Mouse (Mus musculus) midbrain, embryonic 16.5 days (tissue): ENCODE measurements at regions not wholly inside any gene's neighbourhood (a gene's known extent, or its start where the extent isn't known, plus 50 kb on each side); places are given as distances from the start of the nearest gene placed in this dataset.

Experiments
- ATAC-seq: fragments of 200-750 bp; cut with Nextera tagmentation; 2 replicates; pipeline ENCODE4 v1.8.0; 2017; ENCODE audit warnings: moderate TSS enrichment
- H3K27ac ChIP-seq: fragments of 300-500 bp; sonication (generic); 2 replicates; pipeline ENCODE4 v1.5.1; 2014; ENCODE audit warnings: mild to moderate bottlenecking, low read length, mixed read lengths
- H3K27me3 ChIP-seq: fragments of 300-500 bp; sonication (generic); 2 replicates; pipeline ENCODE4 v1.6.1; 2014; ENCODE audit warnings: low read depth, low read length, mixed read lengths; ENCODE audit not compliant: control insufficient read depth, insufficient read depth
- H3K36me3 ChIP-seq: fragments of 300-500 bp; sonication (generic); 2 replicates; pipeline ENCODE4 v1.6.1; 2014; ENCODE audit warnings: mild to moderate bottlenecking, low read length, moderate library complexity, mixed read lengths; ENCODE audit not compliant: control insufficient read depth, insufficient read depth
- H3K4me1 ChIP-seq: fragments of 300-500 bp; sonication (generic); 2 replicates; pipeline ENCODE4 v1.6.1; 2014; ENCODE audit warnings: mild to moderate bottlenecking, low read length, mixed read lengths; ENCODE audit not compliant: control insufficient read depth, insufficient read depth
- H3K4me2 ChIP-seq: fragments of 300-500 bp; sonication (generic); 2 replicates; pipeline ENCODE4 v1.6.1; 2014; ENCODE audit warnings: mild to moderate bottlenecking, low read length, mixed read lengths
- H3K4me3 ChIP-seq: fragments of 300-500 bp; sonication (generic); 2 replicates; pipeline ENCODE4 v1.5.1; 2014; ENCODE audit warnings: low read depth, mild to moderate bottlenecking, low read length, moderate library complexity, mixed read lengths
- H3K9ac ChIP-seq: fragments of 300-500 bp; sonication (generic); 2 replicates; pipeline ENCODE4 v1.6.1; 2014; ENCODE audit warnings: low read depth, low read length, mixed read lengths
- H3K9me3 ChIP-seq: fragments of 300-500 bp; sonication (generic); replicated peaks from 2 replicates; pipeline ENCODE4 v1.6.1; 2014; ENCODE audit warnings: mild to moderate bottlenecking, low read length, mixed read lengths; ENCODE audit not compliant: control insufficient read depth, poor library complexity, severe bottlenecking
- WGBS: fragments of 180-500 bp; shearing (Covaris S2); extraction: QIAGEN DNeasy Blood & Tissue Kit; methylation state at CpG from one replicate; pipeline ENCODE4 v1.1.7; 2014; 5-methylcytosine and 5-hydroxymethylcytosine counted together

DNA sequence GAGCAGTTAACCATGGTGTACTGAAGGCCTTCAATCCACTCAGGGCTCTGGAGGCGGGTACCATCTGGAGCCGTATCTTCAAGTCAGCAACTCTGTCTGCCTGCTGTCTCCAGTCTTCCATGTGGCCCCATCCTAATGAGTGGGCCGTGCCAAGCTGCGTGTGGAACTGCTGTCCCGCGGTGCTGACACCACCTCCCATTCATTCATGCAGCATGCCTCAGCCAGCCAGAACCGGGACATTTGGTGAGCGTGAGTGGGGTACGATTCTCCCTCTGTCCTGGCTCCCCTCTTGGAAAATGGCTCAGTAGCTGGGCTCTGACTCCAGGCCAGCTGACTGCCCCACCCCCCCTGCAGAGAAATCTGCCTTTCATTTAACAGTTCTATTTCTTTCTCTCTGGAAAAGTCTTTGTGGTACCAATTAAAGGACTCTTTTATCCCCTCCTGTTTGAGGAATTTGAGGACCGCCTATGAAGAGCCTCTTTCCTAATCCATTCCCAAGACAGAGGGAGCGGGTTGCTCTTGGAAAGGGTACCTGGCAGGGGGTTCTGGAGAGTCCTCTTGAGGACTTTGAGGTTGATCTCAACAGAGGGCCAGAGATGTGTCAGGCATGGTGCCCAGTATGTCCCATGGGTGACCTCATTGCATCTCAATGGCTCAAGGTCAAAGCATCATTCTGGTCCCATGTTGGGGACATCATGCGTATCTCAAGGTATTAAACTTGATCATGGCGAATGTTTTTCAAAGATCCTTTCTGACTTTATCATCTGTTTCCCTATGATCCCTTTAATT lies 55.5 kb upstream of the Brd7 start:
- WGBS = 29% methylated on average over 13 of the region's 13 CpGs
- H3K27ac ChIP-seq = no peak overlapping the region
- no peaks in the 10 kb centered on the region for H3K36me3 ChIP-seq
- H3K27me3 ChIP-seq = no peaks in the 10 kb centered on the region
- no peaks in the 10 kb centered on the region for H3K9me3 ChIP-seq
- no peak overlapping the region for H3K9ac ChIP-seq
- peak; percentile 67 for ATAC-seq
- no peak overlapping the region for H3K4me3 ChIP-seq
- no peak overlapping the region for H3K4me2 ChIP-seq
- 0 out of 2 replicates have a peak, but pooled peaks cover 2% of the 10 kb centered on the region for H3K4me1 ChIP-seq

- no peaks in the 10 kb centered on the region for H3K36me3 ChIP-seq
- no peak for ATAC-seq
- WGBS = 90% methylated on average over 2 of the region's 2 CpGs
Measured at GRCm38 (mm10) chr8:88423264-88423663, 61.3 kb upstream of the Brd7 start.

DNA sequence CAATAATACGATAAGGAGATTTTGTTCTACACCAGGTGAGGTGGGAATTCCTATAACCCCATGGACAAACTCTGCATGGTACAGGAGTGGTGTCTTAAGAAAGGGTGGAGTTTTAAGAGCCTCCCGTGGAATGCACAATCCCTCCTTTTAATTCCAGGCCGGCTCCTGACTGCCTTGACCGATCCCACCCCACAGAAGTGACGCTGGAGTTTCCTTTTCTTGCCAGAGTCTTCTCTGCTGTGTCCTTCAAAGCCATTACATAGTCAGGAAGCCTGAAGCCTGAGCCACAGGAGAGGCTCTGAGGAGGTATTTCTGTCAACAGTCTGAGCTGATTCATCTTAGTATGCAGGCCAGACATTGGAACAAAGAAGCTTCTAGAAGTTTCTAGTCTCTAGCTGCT lies 66.6 kb upstream of the Brd7 start:
- no peak overlapping the region for H3K27ac ChIP-seq
- WGBS = 69% methylated on average over 5 of the region's 5 CpGs
- no peak overlapping the region for H3K4me3 ChIP-seq

More at GRCm38 (mm10) chr8:88423264-88423663, 61.3 kb upstream of the Brd7 start:
- H3K27ac ChIP-seq = no peak overlapping the region
- no peak overlapping the region for H3K9ac ChIP-seq
- no peak overlapping the region for H3K4me3 ChIP-seq
- H3K4me2 ChIP-seq = no peak overlapping the region
- no peaks in the 10 kb centered on the region; the same call in 1 of the 2 replicates for H3K27me3 ChIP-seq
- no peaks in the 10 kb centered on the region for H3K4me1 ChIP-seq
- no peaks in the 10 kb centered on the region for H3K9me3 ChIP-seq

GRCm38 (mm10) chr8:88431389-88431788 lies 69.4 kb upstream of the Brd7 start:
- no peaks in the 10 kb centered on the region for H3K36me3 ChIP-seq
- 73% methylated on average over 6 of the region's 6 CpGs for WGBS
- no peak for ATAC-seq

More for the DNA sequence above, 66.6 kb upstream of the Brd7 start:
- Histone ChIP-seq H3K9me3 (no peaks in the 10 kb centered on the region), H3K9ac (no peak overlapping the region), H3K4me2 (no peak overlapping the region), H3K36me3 (no peaks in the 10 kb centered on the region), H3K4me1 (no peaks in the 10 kb centered on the region), H3K27me3 (no peaks in the 10 kb centered on the region; the same call in 1 of the 2 replicates)
- no peak for ATAC-seq

DNA sequence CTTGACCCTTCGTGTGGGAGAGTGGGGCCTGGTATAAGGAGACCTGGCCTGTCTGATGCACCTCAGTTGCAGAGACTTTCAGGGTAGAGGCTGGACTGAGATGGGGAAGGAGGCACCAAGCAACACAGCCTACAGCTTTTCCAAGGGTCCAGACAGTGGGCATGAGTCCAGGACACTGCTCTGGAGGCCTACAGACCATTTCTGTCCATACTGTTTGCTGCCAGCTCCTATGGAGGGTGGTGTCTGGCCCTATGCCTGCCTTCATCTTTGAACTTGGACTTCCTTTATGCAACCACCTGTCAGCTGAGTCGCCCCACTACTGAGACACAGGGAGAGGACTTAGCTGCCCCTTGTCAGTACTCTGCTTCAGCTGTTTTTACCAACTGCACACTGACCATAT lies 73.7 kb upstream of the Brd7 start:
- peaks cover 9% of the 10 kb centered on the region for H3K4me1 ChIP-seq
- ATAC-seq = no peak
- H3K4me2 ChIP-seq = no peak overlapping the region
- H3K4me3 ChIP-seq = no peak overlapping the region
- no peaks in the 10 kb centered on the region for H3K27me3 ChIP-seq
- H3K27ac ChIP-seq = no peak overlapping the region
- no peaks in the 10 kb centered on the region for H3K36me3 ChIP-seq
- WGBS = 90% methylated on average over 2 of the region's 2 CpGs
- no peak overlapping the region for H3K9ac ChIP-seq
- no peaks in the 10 kb centered on the region for H3K9me3 ChIP-seq

More at GRCm38 (mm10) chr8:88431389-88431788, 69.4 kb upstream of the Brd7 start:
- no peaks in the 10 kb centered on the region for H3K4me1 ChIP-seq
- no peaks in the 10 kb centered on the region for H3K9me3 ChIP-seq
- H3K27ac ChIP-seq = no peak overlapping the region
- H3K27me3 ChIP-seq = no peaks in the 10 kb centered on the region; the same call in 1 of the 2 replicates
- no peak overlapping the region for H3K4me2 ChIP-seq
- no peak overlapping the region for H3K4me3 ChIP-seq
- no peak overlapping the region for H3K9ac ChIP-seq

DNA sequence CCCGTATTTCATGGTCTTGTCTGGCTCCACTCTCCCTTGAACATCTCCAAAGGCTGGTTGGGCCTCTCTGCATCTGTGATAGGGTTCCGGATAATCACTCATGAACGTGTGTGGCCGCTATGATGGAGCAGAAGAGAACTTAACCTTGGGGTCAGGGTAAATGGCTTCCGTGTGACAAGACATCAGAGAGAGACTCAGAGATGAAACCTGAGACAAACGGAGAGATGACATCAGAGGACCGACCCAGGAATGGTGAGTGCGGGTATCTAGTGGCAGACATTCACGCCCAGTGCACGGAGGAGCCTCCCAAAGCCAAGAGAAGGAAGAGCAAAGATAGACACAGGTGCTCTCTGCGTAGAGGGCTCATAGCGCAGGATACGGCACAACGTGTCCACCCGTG lies 78.2 kb upstream of the Brd7 start:
- no peak overlapping the region for H3K27ac ChIP-seq
- no peaks in the 10 kb centered on the region for H3K27me3 ChIP-seq
- H3K4me1 ChIP-seq = peaks cover 9% of the 10 kb centered on the region
- no peak for ATAC-seq
- H3K9me3 ChIP-seq = no peaks in the 10 kb centered on the region
- WGBS = 86% methylated on average over 15 of the region's 15 CpGs
- H3K4me2 ChIP-seq = no peak overlapping the region
- H3K36me3 ChIP-seq = no peaks in the 10 kb centered on the region
- H3K4me3 ChIP-seq = no peak overlapping the region
- no peak overlapping the region for H3K9ac ChIP-seq

DNA sequence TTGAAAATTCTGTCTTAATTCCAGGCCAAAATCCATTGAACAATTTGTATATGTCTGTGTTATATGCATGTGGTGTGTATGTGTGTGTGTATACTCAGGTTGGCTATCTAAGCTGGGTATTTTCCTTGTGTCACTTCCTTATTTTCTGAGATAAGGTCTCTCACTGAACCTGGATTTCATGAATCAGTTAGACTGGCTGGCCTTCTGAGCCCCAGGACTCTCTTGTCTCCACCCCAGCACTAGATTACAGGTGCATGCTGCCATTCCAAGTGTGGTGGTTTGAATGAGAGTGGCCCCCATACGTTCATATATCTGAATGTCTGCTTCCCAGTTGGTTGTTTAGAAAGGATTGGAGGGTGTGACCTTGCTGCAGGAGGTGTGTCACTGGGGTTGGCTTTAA lies 77.8 kb upstream of the Nkd1 start:
- Histone ChIP-seq H3K4me2 (no peak overlapping the region), H3K9me3 (no peaks in the 10 kb centered on the region), H3K36me3 (no peaks in the 10 kb centered on the region), H3K27me3 (no peaks in the 10 kb centered on the region), H3K4me1 (peaks cover 15% of the 10 kb centered on the region), H3K27ac (no peak overlapping the region), H3K9ac (no peak overlapping the region), H3K4me3 (no peak overlapping the region)
- WGBS = 38% methylated on average over 1 of the region's 1 CpGs
- no peak for ATAC-seq

DNA sequence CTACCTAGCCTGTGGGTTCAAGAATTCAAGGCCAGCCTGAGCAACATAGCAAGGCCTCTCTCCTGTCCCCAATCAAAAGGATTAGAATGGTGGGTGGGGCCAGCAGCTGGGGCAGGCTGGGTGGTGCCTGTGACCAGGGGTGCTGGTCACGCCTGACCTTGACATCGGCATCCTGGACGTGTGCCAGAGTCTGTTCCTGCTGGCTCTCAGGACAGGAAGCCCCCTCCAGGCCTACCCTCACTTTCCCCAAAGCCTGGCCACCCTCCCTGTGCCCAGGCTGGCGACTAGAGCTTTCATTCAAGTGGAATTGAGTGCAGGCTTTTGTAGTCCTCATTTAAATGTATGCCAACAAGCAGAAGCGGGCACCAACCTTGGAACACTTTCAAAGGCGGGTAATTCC lies 73.7 kb upstream of the Nkd1 start:
- Histone ChIP-seq H3K4me2 (no peak overlapping the region; the same call in 1 of the 2 replicates), H3K9ac (no peak overlapping the region), H3K36me3 (no peaks in the 10 kb centered on the region), H3K27ac (peak overlapping the region; percentile 60), H3K27me3 (peaks cover 5% of the 10 kb centered on the region; the same call in 1 of the 2 replicates), H3K4me3 (no peak overlapping the region), H3K9me3 (no peaks in the 10 kb centered on the region), H3K4me1 (peaks cover 34% of the 10 kb centered on the region)
- peak; percentile 52; the same call in 1 of the 2 replicates for ATAC-seq
- WGBS = 24% methylated on average over 6 of the region's 6 CpGs

GRCm38 (mm10) chr8:88447844-88448535 lies 73.2 kb upstream of the Nkd1 start:
- Histone ChIP-seq H3K27ac (peak overlapping the region; percentile 67), H3K4me1 (peaks cover 34% of the 10 kb centered on the region), H3K4me2 (no peak overlapping the region), H3K9ac (no peak overlapping the region), H3K9me3 (no peaks in the 10 kb centered on the region), H3K36me3 (no peaks in the 10 kb centered on the region), H3K4me3 (no peak overlapping the region), H3K27me3 (peaks cover 5% of the 10 kb centered on the region; the same call in 1 of the 2 replicates)
- WGBS = 44% methylated on average over 9 of the region's 9 CpGs
- no peak for ATAC-seq
